Mouse (Mus musculus) cerebellum, adult 8-10 months (tissue): ENCODE measurements around the gene Gm35315.
"Not testable (repeated sequence)": the region's sequence is repeated elsewhere in the genome, so short reads cannot be mapped to it uniquely, and the experiment has no call there.

Experiments used
- DNase-seq: peaks from one replicate; pipeline ENCODE4 v3.0.0; 2022

Gene Gm35315

GRCm38 (mm10) chr5:110100921-110101631, 6.9 kb upstream of the Gm35315 start:
- peak; percentile 45 for DNase-seq

GRCm38 (mm10) chr5:110099656-110100580, 5.7 kb upstream of the Gm35315 start, which contains the start of gene Plcxd1:
Plcxd1 (plus strand) TSS chr5:110099969.
- DNase-seq, result peak; percentile 26

- DNase-seq, result no peak
Measured at GRCm38 (mm10) chr5:110098991-110099477, 4.8 kb upstream of the Gm35315 start.

- DNase-seq, result no peak
Measured at GRCm38 (mm10) chr5:110094847-110095213, 610 bp upstream of the Gm35315 start.

GRCm38 (mm10) chr5:110091546-110091945, 2.7 kb downstream of the Gm35315 start:
- no peak for DNase-seq

GRCm38 (mm10) chr5:110086161-110086866, 7.9 kb downstream of the Gm35315 start:
- no peak for DNase-seq

- no peak for DNase-seq
Measured at GRCm38 (mm10) chr5:110082961-110083360, 11.3 kb downstream of the Gm35315 start.

- DNase-seq, result not testable (repeated sequence)
Measured at GRCm38 (mm10) chr5:110072413-110072812, 21.8 kb downstream of the Gm35315 start, which contains the start of gene Gm17655. Gm17655 (minus strand) TSS chr5:110072513.

GRCm38 (mm10) chr5:110057637-110058408, 36.4 kb downstream of the Gm35315 start:
- DNase-seq, result peak; percentile 78
